Mouse (Mus musculus): Measurements from ENCODE around the gene Rnaseh2c.

- TF ChIP-seq CTCF (IDR thresholded peaks at IDR 0.05; ENCODE audit: low read depth, low read length), result no peak
- no peak for TF ChIP-seq POLR2A (IDR thresholded peaks at IDR 0.05; ENCODE audit: borderline replicate concordance, low read depth, low read length)
Measured at GRCm38 (mm10) chr19:5581995-5582394, 19.7 kb upstream of the Rnaseh2c start.

All from bone marrow macrophage, adult 2 months (primary cell).